Mouse (Mus musculus) heart, adult 2 months (tissue): ENCODE measurements around the gene Col2a1.
A peak's percentile ranks its signal among the peaks of the same experiment; 100 is the strongest.

ENCODE experiments used
- CTCF ChIP-seq: fragments of 200-600 bp; IDR thresholded peaks from 2 replicates; pipeline ENCODE4 v1.8.1; 2022; ENCODE audit warnings: antibody characterized with exemption, mild to moderate bottlenecking, moderate library complexity
- POLR2A ChIP-seq: fragments of 200-500 bp; IDR thresholded peaks from 2 replicates; pipeline ENCODE4 v1.6.1; 2011; ENCODE audit warnings: mild to moderate bottlenecking, low read depth, low read length, control low read depth; ENCODE audit not compliant: insufficient read depth

GRCm38 (mm10) chr15:97963989-97964835 lies 40.3 kb downstream of the Col2a1 start, which contains the start of gene Tmem106c:
- TF ChIP-seq POLR2A (peak; percentile 82), CTCF (peak; percentile 94)
